32 mouse cellular contexts compared by ENCODE assay signal in the genomic region with DNA sequence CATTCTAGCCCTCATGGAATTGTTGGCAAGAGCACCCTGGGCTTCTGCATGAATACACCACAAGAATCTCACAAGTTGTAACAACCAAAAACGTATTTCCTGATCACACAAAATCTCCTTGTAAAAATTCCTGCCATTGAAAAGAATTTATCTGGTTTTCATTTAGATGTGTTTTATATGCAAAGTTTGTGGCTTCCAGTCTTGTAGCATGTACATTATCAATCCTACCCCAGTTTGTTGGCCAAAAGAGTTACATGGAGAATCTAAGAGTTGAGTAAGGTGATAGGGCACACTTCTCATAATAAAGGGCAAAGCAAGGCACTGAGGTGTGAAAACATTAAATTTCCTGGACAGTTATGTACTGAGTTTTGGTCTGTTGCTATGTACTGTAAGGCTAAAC.
"Had no signal": no experiment of that assay in that cellular context is flagged by ENCODE, and none has a peak within 500 bp of the region (broad histone marks: within the 10 kb centered on the region; RNA-seq: fewer than 3 reads in every experiment).

No protein-coding gene starts in this region.

- H3K9me3 ChIP-seq: limb, embryonic 10.5 days; liver, embryonic 12.5 days; liver, embryonic 13.5 days; liver, embryonic 15.5 days; megakaryocyte, embryonic 14.5 days; neural tube, embryonic 12.5 days had no signal

- ATAC-seq: liver, embryonic 12.5 days; liver, postnatal 0 days; lung, postnatal 0 days; midbrain, embryonic 13.5 days; midbrain, embryonic 15.5 days; midbrain, embryonic 16.5 days had no signal

- H3K4me1 ChIP-seq: limb, embryonic 10.5 days; limb, embryonic 12.5 days; limb, embryonic 13.5 days; limb, embryonic 15.5 days; liver, embryonic 12.5 days; liver, embryonic 13.5 days; liver, embryonic 15.5 days; lung, embryonic 15.5 days; megakaryocyte, embryonic 14.5 days; midbrain, embryonic 10.5 days; midbrain, embryonic 12.5 days; midbrain, embryonic 13.5 days; midbrain, embryonic 15.5 days; neural tube, embryonic 12.5 days had no signal

- DNase-seq: left cerebral cortex, postnatal 4 days; liver; liver, embryonic 13.5 days; liver, postnatal 0 days; lung, adult 18-20 months; lung, adult 2 months; lung, embryonic 14.5 days; lung, postnatal 10 days; lung, postnatal 14 days; lung, postnatal 36 days; lung, postnatal 4 days; midbrain, embryonic 14.5 days had no signal

- H3K27me3 ChIP-seq: limb, embryonic 12.5 days; limb, embryonic 13.5 days; limb, embryonic 15.5 days; liver, embryonic 12.5 days; liver, embryonic 13.5 days; liver, embryonic 15.5 days; lung, embryonic 15.5 days; megakaryocyte, embryonic 14.5 days; midbrain, embryonic 12.5 days; midbrain, embryonic 13.5 days; midbrain, embryonic 15.5 days; neural tube, embryonic 12.5 days had no signal

- H3K27ac ChIP-seq: limb, embryonic 10.5 days; limb, embryonic 12.5 days; limb, embryonic 13.5 days; limb, embryonic 15.5 days; liver, embryonic 12.5 days; liver, embryonic 13.5 days; liver, embryonic 14.5 days; liver, embryonic 15.5 days; lung, embryonic 15.5 days; macrophage; midbrain, embryonic 10.5 days; midbrain, embryonic 12.5 days; midbrain, embryonic 13.5 days; midbrain, embryonic 15.5 days; neural tube, embryonic 12.5 days had no signal

- H3K4me2 ChIP-seq: limb, embryonic 12.5 days; limb, embryonic 13.5 days; limb, embryonic 15.5 days; liver, embryonic 11.5 days; liver, embryonic 12.5 days; liver, embryonic 13.5 days; liver, embryonic 15.5 days; lung, embryonic 14.5 days; lung, embryonic 15.5 days; midbrain, embryonic 11.5 days; midbrain, embryonic 12.5 days; midbrain, embryonic 13.5 days; midbrain, embryonic 15.5 days; neural tube, embryonic 12.5 days had no signal

- H3K4me3 ChIP-seq: limb, embryonic 10.5 days; limb, embryonic 12.5 days; limb, embryonic 13.5 days; limb, embryonic 15.5 days; liver, embryonic 12.5 days; liver, embryonic 13.5 days; liver, embryonic 15.5 days; lung, embryonic 15.5 days; megakaryocyte, embryonic 14.5 days; midbrain, embryonic 10.5 days; midbrain, embryonic 12.5 days; midbrain, embryonic 13.5 days; midbrain, embryonic 15.5 days; myocyte; neural tube, embryonic 12.5 days had no signal

- H3K9ac ChIP-seq: limb, embryonic 12.5 days; limb, embryonic 13.5 days; limb, embryonic 15.5 days; liver, embryonic 12.5 days; liver, embryonic 13.5 days; liver, embryonic 14.5 days; liver, embryonic 15.5 days; liver, postnatal 0 days; lung, embryonic 14.5 days; lung, embryonic 15.5 days; midbrain, embryonic 12.5 days; midbrain, embryonic 13.5 days; midbrain, embryonic 15.5 days; neural tube, embryonic 12.5 days had no signal

- H3K36me3 ChIP-seq: limb, embryonic 10.5 days; limb, embryonic 12.5 days; limb, embryonic 13.5 days; limb, embryonic 15.5 days; liver, embryonic 12.5 days; liver, embryonic 13.5 days; liver, embryonic 15.5 days; lung, embryonic 15.5 days; midbrain, embryonic 10.5 days; midbrain, embryonic 12.5 days; midbrain, embryonic 13.5 days; midbrain, embryonic 15.5 days; neural tube, embryonic 12.5 days had no signal
